Mouse (Mus musculus) small intestine, adult 2 months (tissue): ENCODE measurements around the gene Ccdc136.

Experiments
- CTCF ChIP-seq: fragments of 200-500 bp; IDR thresholded peaks from 2 replicates; pipeline ENCODE4 v1.5.1; 2012; ENCODE audit warnings: low read depth, mild to moderate bottlenecking, control low read depth, inconsistent platforms, low read length, moderate library complexity, mixed read lengths; ENCODE audit not compliant: insufficient replicate concordance, insufficient read length; ENCODE audit errors: extremely low read depth
- POLR2A ChIP-seq: fragments of 200-500 bp; IDR thresholded peaks from 2 replicates; pipeline ENCODE4 v1.6.1; 2012; ENCODE audit warnings: low read depth, mild to moderate bottlenecking, control low read depth, inconsistent platforms, low read length, moderate library complexity

- TF ChIP-seq CTCF (no peak), POLR2A (no peak)
Measured at GRCm38 (mm10) chr6:29468851-29469250, 72.7 kb downstream of the Ccdc136 start.
